Mouse (Mus musculus) C2C12 (cell line): ENCODE results near the gene Fkbp1b.

Experiments
- CTCF ChIP-seq: IDR thresholded peaks from one replicate; pipeline ENCODE4 v1.5.1; 2011; ENCODE audit not compliant: control insufficient read depth, insufficient read depth, insufficient read length
- MAX ChIP-seq: IDR thresholded peaks from one replicate; pipeline ENCODE4 v1.6.1; 2011; ENCODE audit warnings: mild to moderate bottlenecking, control low read depth
- MYOD1 ChIP-seq: IDR thresholded peaks from one replicate; pipeline ENCODE4 v1.6.1; 2011; ENCODE audit warnings: low read depth; ENCODE audit not compliant: control insufficient read depth, insufficient read length
- MYOG ChIP-seq: IDR thresholded peaks from one replicate; pipeline ENCODE4 v1.6.1; 2011; ENCODE audit not compliant: control insufficient read depth, insufficient read length; ENCODE audit errors: extremely low read depth
- USF1 ChIP-seq: IDR thresholded peaks from one replicate; pipeline ENCODE4 v1.6.1; 2011; ENCODE audit warnings: low read depth, mild to moderate bottlenecking, control low read depth, moderate library complexity

DNA sequence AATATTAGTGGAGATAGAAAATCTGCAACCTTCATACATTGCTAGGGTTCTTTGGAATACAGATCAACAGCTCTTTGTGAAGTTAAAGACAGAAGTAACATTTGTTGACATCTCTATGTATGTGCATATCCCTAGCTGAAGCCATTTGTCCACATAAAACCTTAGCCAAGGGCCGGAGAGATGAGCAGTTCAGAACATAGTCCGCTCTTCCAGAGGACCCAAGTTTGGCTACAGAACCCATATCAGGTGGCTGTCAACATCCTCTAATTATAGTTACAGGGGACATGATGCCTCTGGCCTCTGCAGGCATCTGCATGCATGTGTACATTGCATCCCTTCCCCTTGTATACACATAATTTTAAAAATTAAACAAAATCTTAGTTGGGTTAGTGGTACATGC, 47.9 kb upstream of the Fkbp1b start:
- TF ChIP-seq CTCF (no peak), MAX (no peak), USF1 (no peak), MYOD1 (no peak), MYOG (no peak)
